Mouse (Mus musculus): ENCODE data around the gene Atp13a1.

The Atp13a1 gene

DNA sequence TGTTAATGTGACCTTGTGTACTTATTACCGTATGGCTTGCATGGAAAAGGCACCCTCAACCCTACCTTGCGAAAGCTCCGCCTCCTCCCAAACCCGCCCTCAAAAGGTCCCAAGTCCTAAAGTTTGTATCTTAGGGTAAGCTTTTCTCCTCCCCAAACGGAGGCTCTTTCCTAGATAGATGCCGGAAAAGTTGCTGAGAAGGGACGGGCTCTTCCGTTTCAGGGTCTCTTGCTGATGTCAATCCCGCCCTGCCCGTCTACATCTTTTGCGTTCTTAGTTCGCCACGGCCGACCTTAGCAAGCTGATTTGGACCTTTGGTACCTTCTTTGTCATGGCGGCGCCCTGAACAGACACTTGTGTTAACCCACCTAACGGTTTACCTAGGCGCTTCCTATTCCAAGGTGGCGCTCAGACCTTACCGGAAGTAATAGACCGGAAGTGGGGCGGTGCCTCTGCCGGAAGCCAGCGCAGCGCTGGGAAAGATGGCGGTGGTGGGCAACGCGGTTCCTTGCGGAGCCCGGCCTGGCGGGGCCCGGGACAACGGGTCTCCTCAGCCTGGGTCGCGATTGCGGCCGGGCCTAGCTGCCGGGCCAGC is at the start of gene Atp13a1, which contains the start of gene Zfp866:
Gene Atp13a1, plus strand, starts transcription at position 391 of the 595 bp plus-strand sequence.
Gene Zfp866, minus strand, starts transcription at position 406 of the 595 bp plus-strand sequence.
- peak; percentile 69 to 88 for DNase-seq (ENCODE audit: low spot score in 2 of 2)

DNA sequence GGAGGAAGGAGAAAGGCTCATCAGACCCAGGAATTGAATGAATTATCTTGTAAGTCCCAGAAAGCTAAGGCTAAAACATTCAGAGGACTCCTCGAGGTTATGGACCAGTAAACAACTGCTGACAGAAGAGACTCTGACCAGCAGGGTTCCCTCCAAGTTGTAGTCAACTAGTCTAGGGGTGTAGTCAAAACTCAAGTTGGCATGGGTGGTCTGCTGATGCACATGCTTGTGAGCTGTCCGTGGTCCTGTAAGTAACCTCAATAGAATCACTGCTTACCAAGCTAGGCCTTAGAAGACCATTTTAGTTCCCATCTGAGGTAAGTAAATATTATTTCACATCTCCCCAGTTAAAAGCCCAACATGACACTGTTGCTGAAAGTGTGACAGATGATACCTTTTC is 49.7 kb upstream of the Atp13a1 start:
- DNase-seq (ENCODE audit: low spot score in 2 of 2), result no peak

DNA sequence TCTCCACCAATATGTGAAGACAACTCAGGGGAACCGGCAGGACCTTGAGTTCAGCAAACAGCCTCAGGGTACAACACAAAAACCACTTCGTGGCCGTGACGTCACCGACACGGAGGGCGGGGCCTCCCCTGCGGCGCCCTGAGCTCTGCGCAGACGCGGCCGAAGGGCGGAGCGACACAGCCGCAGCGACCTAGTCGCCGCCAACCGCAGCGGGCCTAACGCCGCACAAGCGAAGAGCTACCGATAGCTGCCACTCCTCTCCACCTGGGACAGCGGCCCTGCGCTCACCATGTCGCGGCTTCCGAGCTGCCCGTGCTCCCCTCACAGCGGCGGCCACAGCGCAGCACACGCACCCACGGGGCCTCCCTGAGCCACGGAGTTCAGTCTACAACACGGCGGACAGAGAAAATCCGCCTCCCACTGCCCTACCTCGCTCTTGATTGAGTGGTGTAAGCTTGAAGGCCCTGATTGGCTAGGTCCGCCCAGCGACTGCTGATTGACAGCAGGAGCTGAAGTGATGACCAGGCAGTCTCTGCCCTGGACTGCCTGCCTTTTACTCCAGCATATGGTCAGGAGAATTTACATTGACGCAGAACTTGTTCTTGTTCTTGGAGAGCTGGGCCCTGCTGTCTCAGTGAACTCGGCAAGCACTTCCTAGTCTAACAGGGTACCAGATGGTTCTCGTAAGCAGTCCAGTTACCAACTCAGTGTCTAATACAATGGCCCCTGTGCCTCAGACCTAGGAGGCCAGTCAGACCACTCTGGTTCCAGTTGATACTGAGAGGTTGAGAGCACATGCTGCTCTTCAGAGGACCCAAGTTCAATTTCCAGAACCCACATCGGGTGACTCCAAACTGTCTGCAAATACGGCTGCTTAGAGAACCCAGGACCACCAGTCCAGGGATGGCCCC is 41.2 kb upstream of the Atp13a1 start, which contains the start of gene Zfp963:
Gene Zfp963, minus strand, starts transcription at position 427 of the 911 bp plus-strand sequence.
- peak; percentile 82 to 95 for DNase-seq (ENCODE audit: low spot score in 2 of 2)

DNA sequence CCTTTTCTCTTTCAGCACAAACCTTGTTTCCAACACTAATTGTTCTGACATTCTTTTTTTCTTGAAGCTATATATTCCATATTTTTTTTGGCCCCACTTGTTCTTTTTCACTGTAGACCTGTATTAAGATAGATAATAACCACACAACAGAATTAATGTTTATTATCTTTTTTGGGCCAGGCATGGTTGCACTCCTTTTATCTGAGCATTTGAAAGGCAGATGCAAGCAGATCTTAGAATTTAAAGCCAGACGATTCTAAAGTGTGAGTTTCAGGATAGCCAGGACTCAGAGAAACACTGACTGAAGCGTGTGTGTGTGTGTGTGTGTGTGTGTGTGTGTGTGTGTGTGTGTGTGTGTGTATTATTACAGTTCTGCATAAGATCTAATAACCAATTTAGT is 38.5 kb upstream of the Atp13a1 start:
- no peak for DNase-seq (ENCODE audit: low spot score in 2 of 2)

DNA sequence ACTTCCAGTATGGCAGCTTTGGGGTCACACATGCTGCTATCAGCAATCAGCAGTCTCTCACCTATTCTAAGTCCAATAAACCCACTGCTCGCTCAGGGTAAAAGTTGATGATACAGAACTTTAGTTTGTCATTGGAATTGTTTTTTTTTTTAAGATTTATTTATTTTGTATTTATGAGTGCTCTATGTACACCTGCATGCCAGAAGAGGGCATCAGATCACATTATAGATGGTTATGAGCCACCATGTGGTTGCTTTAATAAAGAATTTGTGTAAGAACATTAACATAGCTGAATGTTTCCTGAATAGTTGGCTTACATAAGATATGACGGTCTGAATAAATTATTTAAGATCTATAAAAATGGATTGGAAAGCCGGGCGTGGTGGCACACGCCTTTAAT is 32.6 kb upstream of the Atp13a1 start:
- no peak for DNase-seq (ENCODE audit: low spot score in 2 of 2)

DNA sequence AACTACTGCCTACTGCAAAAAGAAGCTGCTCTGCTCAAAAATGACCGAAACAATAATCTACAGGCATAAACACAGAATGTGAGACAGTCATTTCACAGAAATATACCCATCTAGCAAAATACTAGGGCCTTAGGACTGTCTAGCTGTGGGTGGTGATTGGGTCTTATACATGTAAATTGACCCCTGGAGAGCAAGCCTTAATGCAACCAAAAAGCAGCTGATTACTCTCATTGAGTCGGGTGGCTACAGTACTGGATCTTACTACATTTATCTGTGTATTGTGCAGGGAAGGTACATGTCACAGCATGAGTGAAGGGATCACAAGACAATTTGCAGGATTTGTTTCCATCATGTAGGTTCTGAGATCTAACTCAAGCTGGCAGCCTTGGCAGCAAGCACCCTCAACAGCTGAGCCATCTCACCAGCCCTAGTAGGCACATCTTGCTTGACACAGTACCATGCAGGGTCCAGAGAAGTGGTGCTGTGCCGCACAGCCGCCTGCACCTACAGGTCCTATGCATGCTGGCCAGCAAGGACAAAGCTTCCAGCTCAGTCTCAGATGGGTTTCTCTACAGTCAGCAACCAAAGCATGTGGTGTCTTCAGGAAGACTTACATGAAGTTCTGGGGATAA is 29.0 kb upstream of the Atp13a1 start:
- no peak for DNase-seq (ENCODE audit: low spot score in 2 of 2)

DNA sequence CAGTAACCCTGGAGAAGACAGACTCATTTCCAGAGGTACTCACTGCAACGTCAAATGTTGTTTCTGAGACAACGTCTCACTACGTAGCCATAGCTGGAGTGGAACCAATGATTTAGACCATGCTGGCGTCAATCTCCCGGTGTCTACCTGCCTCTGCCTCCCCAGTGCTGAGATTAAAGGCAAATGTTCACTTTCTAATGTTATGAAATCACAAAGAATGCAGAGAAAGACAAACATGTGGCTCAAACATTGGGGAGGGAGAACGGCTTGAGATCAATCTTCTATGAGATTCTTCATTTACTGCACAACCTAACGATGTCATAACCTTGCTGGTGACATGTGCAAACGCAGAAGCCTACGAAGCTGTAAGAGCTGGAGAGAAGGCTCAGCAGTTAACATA is 19.7 kb upstream of the Atp13a1 start:
- no peak for DNase-seq (ENCODE audit: low spot score in 2 of 2)

DNA sequence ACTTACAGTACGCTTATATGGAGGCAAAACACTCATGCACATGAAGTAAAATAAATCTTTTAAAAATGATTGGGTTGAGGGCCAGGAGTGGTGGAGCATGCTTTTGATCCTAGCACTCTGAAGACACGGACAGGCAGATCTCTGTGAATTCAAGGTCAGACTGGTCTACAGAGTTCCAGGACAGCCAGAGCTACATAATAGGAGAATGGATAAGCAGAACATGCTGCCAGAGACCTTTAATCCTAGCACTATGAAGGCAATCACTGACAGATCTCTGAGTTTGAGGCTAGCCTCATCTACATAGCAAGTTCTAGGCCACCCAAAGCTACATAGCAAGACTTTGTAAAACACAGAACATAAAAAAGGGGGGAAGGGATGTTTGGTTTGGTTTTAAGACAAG is 18.9 kb upstream of the Atp13a1 start:
- DNase-seq (ENCODE audit: low spot score in 2 of 2), result no peak

DNA sequence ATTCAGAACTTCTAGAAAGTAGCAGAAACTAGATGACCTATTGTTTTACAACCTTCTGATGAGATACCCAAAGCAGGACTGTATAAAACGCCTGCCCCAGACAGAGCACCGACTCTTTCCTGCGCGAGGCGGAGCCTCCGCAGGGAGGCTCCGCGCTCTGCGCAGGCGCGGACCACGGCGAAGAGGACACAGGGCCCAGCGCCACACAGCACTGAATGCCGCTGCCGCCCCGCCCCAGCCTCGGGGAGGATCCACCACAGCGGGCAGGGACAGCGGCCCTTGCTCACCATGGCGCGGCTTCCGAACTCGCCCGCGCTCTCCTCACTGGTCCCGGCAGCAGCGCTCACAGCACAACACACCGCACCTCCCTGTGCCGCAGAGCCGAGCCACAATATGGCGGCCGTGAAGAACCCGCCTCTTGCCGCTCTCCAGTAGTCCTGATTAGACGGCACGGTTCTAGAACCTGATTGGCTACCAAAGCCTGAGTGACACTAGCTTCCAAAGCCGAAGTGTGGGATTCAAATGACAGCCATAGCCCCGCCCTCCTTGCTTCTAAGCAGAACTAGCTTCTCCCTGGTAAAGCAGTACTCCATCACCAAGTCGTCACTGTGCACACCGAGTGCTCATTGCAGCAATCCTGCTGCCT is 16.3 kb upstream of the Atp13a1 start, which contains the start of gene Gm20422:
Gene Gm20422, minus strand, starts transcription at position 384 of the 646 bp plus-strand sequence.
- DNase-seq (ENCODE audit: low spot score in 2 of 2), result peak; percentile 87 to 93

DNA sequence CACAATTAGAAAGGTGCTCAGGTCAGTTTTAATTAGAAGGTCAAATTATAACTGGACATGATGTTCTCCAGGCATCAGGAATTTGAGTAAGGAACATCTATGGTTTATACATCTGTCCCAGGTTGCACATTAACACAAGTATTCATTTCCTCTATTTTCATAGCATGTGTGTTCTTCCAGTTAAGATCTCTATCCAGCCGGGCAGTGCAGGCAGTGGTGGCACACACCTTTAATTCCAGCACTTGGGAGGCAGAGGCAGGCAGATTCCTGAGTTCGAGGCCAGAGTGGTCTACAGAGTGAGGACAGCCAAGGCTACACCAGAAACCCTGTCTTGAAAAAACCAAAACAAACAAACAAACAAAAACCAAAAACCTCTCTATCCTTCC is 15.8 kb upstream of the Atp13a1 start:
- DNase-seq (ENCODE audit: low spot score in 2 of 2), result no peak

DNA sequence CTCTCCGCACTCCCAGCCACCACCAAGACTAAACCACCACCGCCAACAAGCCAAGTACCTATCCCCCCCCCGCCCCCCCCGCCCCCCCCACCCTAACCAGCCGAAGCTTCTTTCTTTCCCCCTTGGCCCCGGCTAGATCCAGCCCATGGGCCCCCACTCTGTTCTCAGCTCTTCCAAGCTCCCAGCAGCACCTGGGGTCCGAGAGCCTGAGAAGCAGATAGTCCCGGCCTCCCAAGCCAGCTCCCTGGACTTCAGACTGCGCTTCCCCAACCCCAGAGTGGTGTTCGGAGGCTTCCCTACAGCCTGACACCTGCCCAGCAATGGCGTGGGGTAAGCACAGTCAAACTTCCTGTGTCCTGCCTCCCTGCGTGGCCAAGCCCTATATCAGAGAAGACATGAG is 13.9 kb upstream of the Atp13a1 start:
- no peak for DNase-seq (ENCODE audit: low spot score in 2 of 2)

DNA sequence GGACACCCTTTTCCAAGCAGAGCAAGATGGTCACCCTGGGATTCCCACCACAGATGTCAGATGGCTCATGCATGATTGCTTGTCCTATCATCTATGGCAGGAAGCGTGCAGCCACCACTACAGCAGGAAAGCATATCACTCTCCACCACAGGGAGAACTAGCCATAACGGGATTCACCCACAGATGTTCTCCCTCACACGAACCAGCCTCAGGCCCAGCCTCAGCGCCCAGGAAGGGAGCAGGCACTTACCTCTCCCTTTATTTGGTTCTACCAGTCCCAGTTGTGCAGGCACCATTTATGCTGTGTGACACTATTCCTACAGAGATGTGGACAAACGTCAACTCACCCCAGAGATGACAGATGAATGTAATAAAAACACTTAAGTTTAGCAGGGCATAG is 1.9 kb upstream of the Atp13a1 start:
- no peak for DNase-seq (ENCODE audit: low spot score in 2 of 2)

DNA sequence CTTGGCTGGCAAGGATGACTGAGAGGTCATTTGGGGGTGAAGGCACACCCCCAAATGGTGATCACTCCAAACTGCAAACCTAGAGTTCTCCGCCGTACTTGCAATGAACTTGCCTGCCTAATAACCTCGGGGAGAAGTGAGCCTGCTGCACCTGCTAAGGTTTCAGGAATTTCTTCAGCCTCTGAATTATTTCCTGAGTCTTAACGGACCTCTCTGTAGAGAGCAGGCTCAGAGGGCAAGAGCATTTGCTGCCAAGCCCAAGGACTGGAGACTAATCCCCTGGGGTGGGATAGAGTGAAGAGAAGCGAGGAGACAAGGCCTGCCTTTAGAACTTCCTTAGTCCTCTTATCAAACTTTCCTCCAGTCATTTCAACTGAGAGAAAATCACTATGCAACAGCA is 1.2 kb upstream of the Atp13a1 start:
- no peak for DNase-seq (ENCODE audit: low spot score in 2 of 2)

DNA sequence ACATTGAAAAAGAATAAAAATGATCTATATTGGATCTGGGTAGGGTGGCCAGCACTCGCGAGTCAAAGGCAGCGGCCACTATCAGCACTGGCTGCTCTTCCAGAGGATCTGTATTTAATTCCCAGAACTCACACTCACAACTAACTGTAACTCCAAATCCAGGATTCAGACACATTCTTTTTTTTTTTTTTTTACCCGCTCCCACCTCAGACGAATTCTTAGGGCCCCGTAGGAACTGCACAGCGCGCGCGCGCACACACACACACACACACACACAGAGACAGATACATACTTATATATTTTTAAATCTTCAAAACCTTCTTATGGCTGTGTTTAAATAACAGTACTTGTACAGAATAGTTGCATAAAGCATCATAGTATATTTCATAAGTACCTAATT is 599 bp upstream of the Atp13a1 start:
- no peak for DNase-seq (ENCODE audit: low spot score in 2 of 2)

DNA sequence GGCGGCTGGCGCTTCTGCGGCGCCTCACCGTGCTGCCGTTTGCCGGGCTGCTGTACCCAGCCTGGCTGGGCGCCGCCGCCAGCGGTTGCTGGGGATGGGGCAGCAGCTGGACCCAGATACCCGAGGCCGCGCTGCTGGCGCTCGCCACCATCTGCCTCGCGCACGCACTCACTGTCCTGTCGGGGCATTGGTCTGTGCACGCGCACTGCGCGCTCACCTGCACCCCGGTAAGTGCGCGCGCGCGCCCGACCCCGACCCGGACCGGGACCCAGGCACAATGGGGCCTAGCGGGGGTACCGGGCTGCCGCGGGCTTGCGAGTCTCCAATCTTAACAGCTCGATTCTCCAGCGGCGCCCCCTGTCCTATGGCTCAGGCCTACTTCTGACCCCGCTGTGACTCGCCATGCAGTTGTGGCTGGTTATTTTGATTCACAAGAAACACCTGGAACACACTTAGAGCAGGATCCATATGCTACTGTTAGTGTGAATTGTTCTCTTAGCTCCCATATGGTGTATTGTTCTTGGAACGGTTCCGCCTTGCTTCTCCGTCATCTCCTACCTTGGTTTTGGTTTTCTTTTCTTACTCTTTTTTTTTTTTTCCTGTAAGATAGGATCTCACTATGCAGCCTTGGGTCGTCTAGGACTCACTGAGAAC is 579 bp downstream of the Atp13a1 start:
- DNase-seq (ENCODE audit: low spot score in 2 of 2), result no peak

DNA sequence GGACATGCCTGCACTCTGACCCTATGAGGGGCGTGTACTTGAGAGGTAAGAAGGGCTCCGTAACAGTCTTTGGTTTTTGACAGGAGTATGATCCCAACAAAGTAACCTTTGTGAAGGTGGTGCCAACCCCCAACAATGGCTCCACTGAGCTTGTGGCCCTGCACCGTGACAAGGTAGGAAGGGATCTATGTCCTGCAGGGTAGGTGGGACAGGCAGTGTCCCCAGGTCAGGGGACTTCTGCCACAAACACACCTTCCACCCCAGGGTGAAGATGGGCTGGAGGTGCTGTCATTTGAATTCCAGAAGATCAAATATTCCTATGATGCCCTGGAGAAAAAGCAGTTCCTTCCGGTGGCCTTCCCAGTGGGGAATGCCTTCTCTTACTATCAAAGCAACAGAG is 2.7 kb downstream of the Atp13a1 start:
- DNase-seq (ENCODE audit: low spot score in 2 of 2), result no peak

DNA sequence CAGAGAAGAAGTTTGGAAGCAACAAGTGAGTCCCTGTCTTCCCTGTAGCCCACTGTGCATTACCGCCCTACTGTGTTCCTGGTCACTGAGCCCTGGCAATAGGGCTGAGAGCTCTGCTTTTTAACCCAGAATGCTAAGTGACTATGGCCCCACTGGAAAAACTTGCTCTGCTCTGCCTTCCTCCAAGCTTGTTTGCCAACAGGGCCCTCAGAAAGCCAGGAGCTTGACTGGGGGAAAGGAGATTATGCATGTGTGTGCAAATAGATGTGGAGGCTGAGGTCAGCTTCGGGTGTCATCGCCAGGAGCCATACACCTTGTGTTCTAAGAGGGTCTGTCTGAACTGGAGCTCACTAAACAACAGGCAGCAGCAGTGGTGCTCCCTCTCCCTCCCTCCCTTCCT is 3.1 kb downstream of the Atp13a1 start:
- no peak for DNase-seq (ENCODE audit: low spot score in 2 of 2)

DNA sequence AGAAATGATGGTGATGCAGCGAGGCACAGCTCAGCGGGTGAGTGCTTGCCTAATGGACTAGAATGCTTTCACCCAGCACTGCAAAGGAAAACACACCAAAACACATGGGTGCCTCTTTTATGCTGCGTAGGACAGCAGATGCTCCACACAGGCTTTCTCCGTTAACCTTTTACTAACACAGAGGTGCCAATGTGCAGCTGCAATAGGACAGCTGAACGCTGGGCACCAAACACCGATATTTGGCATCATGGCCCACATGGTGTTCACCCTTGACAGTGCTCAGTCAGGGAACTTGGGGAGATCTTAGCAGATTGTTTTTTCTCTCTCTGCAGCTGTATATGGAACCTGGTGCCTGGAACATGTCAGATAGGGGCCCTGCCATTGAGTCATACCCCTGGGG is 3.9 kb downstream of the Atp13a1 start:
- no peak for DNase-seq (ENCODE audit: low spot score in 2 of 2)

DNA sequence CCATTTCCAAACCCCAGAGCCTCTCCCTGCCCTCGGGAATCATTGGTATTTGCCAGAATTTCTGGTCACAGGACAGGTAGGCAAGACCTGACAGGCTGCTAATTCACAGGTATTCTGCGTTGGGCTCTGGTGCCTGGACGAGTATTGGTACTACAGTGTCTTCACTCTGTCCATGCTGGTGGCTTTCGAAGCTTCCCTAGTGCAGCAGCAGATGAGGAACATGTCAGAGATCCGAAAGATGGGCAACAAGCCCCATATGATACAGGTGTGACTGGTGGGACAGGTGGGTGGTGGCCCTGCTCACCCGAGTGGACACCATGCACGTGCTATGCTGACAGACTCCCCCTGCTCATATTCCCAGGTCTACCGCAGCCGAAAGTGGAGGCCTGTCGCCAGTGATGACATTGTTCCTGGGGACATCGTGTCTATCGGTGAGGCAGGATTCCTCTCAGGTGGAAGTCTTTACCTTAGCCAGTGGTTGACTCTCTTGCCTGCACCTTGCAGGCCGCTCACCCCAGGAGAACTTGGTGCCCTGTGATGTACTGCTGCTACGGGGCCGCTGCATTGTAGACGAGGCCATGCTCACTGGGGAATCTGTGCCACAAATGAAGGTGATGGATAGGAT is 5.9 kb downstream of the Atp13a1 start:
- DNase-seq (ENCODE audit: low spot score in 2 of 2), result no peak

DNA sequence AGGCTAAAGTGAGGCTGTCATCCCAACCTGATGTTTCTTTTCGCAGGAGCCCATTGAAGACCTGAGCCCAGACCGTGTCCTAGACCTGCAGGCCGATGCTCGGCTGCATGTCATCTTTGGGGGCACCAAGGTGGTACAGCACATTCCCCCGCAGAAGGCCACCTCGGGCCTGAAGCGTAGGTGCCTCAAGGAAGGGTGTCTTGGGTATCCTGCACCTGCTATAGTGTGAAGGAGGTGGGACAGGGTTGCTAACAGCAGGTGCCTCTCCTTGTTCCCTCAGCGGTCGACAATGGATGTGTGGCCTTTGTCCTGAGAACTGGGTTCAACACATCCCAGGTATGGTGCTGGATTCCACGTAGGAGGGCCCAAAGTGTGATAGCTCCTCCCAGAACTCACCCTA is 6.7 kb downstream of the Atp13a1 start:
- no peak for DNase-seq (ENCODE audit: low spot score in 2 of 2)

DNA sequence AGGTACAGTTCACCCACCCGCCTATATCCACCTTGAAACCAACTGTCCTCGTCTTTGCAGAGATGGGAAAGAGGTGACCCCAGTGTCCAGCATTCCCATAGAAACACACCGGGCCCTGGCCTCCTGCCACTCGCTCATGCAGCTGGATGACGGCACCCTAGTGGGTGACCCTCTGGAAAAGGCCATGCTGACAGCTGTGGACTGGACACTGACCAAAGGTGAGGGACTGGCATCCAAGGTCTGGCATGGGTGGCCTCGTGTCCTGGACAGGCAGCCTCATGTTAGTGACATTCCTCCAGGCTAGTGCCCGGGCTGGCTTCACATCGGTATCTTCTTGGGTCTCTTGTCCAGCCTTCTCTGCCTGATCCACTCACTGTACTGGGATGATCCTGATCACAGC is 8.3 kb downstream of the Atp13a1 start:
- DNase-seq (ENCODE audit: low spot score in 2 of 2), result no peak

Data from left cerebral cortex, adult 9 months (tissue).